Mouse (Mus musculus) ovary, postnatal 36 days (tissue): ENCODE measurements at regions not wholly inside any gene's neighbourhood (a gene's known extent, or its start where the extent isn't known, plus 50 kb on each side); places are given as distances from the start of the nearest gene placed in this dataset.
"Not testable (repeated sequence)": the region's sequence is repeated elsewhere in the genome, so short reads cannot be mapped to it uniquely, and the experiment has no call there.

Experiments used
- DNase-seq: peaks from one replicate; pipeline ENCODE4 v3.0.0; 2022; ENCODE audit warnings: low spot score, mixed read lengths

GRCm38 (mm10) chr5:148820476-148820875 is 108.6 kb downstream of the Katnal1 start:
- no peak for DNase-seq

- no peak for DNase-seq
These were observed 109.7 kb downstream of the Katnal1 start for GRCm38 (mm10) chr5:148819423-148819822.

- DNase-seq, result peak; percentile 39
These were observed 110.4 kb downstream of the Katnal1 start for GRCm38 (mm10) chr5:148818746-148819145.

GRCm38 (mm10) chr5:148812840-148813239 is 116.3 kb downstream of the Katnal1 start:
- DNase-seq, result no peak

- peak; percentile 49 for DNase-seq
These were observed 117.1 kb downstream of the Katnal1 start for GRCm38 (mm10) chr5:148812016-148812415.

- no peak for DNase-seq
These were observed 119.6 kb downstream of the Katnal1 start for GRCm38 (mm10) chr5:148809485-148809884.

- no peak for DNase-seq
These were observed 120.1 kb downstream of the Katnal1 start for GRCm38 (mm10) chr5:148809055-148809454.

- DNase-seq, result peak; percentile 51
These were observed 120.7 kb downstream of the Katnal1 start for GRCm38 (mm10) chr5:148808426-148808825.

GRCm38 (mm10) chr5:148807612-148808011 is 121.5 kb downstream of the Katnal1 start:
- no peak for DNase-seq

- no peak for DNase-seq
These were observed 124.1 kb downstream of the Katnal1 start for GRCm38 (mm10) chr5:148805030-148805429.

- DNase-seq, result no peak
These were observed 125.3 kb downstream of the Katnal1 start for GRCm38 (mm10) chr5:148803772-148804171.

- DNase-seq, result no peak
These were observed 126.4 kb downstream of the Katnal1 start for GRCm38 (mm10) chr5:148802720-148803119.

- no peak for DNase-seq
These were observed 130.6 kb downstream of the Katnal1 start for GRCm38 (mm10) chr5:148798541-148798940.

GRCm38 (mm10) chr5:148796072-148796471 is 133.0 kb downstream of the Katnal1 start:
- DNase-seq, result no peak

- peak; percentile 66 for DNase-seq
These were observed 134.7 kb downstream of the Katnal1 start for GRCm38 (mm10) chr5:148794465-148794864.

GRCm38 (mm10) chr5:148792736-148793440 is 136.2 kb downstream of the Katnal1 start:
- peak; percentile 83 for DNase-seq

- DNase-seq, result no peak
These were observed 137.5 kb downstream of the Katnal1 start for GRCm38 (mm10) chr5:148791651-148792050.

GRCm38 (mm10) chr5:148790343-148790742 is 138.8 kb downstream of the Katnal1 start:
- DNase-seq, result not testable (repeated sequence)

GRCm38 (mm10) chr5:148789823-148790222 is 139.3 kb downstream of the Katnal1 start:
- no peak for DNase-seq

- DNase-seq, result no peak
These were observed 140.0 kb downstream of the Katnal1 start for GRCm38 (mm10) chr5:148789147-148789566.

- DNase-seq, result no peak
These were observed 140.4 kb downstream of the Katnal1 start for GRCm38 (mm10) chr5:148788690-148789089.

- no peak for DNase-seq
These were observed 141.8 kb downstream of the Katnal1 start for GRCm38 (mm10) chr5:148787270-148787669.

GRCm38 (mm10) chr5:148781076-148781475 is 148.0 kb downstream of the Katnal1 start:
- DNase-seq, result not testable (repeated sequence)
